Mouse (Mus musculus) ES-E14 (cell line): ENCODE results near the gene Astn2.

Experiments used
- CHD2 ChIP-seq: IDR thresholded peaks from 2 replicates; pipeline ENCODE4 v1.6.1; 2014; ENCODE audit warnings: mild to moderate bottlenecking, low read depth, low read length, inconsistent platforms
- HCFC1 ChIP-seq: IDR thresholded peaks from 2 replicates; pipeline ENCODE4 v1.6.1; 2012; ENCODE audit warnings: low read length, inconsistent platforms, borderline replicate concordance; ENCODE audit not compliant: insufficient read depth
- MAFK ChIP-seq: IDR thresholded peaks from 2 replicates; pipeline ENCODE4 v1.6.1; 2014; ENCODE audit warnings: mild to moderate bottlenecking, low read depth, low read length, inconsistent platforms; ENCODE audit not compliant: insufficient read depth
- ZC3H11A ChIP-seq: IDR thresholded peaks from 2 replicates; pipeline ENCODE4 v1.6.1; 2012; ENCODE audit warnings: low read depth, mild to moderate bottlenecking, inconsistent platforms, low read length, borderline replicate concordance
- ZNF384 ChIP-seq: IDR thresholded peaks from 2 replicates; pipeline ENCODE4 v1.6.1; 2012; ENCODE audit warnings: low read depth, low read length, inconsistent platforms

GRCm38 (mm10) chr4:65744088-65744610 is 660.3 kb downstream of the Astn2 start:
- TF ChIP-seq ZC3H11A (no peak), ZNF384 (no peak), HCFC1 (no peak), CHD2 (no peak), MAFK (no peak)
